Mouse (Mus musculus): ENCODE data around the gene Kif21a. TPM values are rescaled to one million over a fixed set of nuclear protein-coding genes. Genes with fewer than 3 reads are reported as not detected.

Kif21a gene
- total RNA-seq (2021) = 10 to 100 TPM; 67.8 to 68.5 TPM

- peak; percentile 56 to 81 for DNase-seq (ENCODE audit: extremely low spot score in 1 of 2, low spot score in 2 of 2)
- intact Hi-C loops (cut with DNase I) = loop anchor here (5.0 to 10.0 kb wide), 2 partner anchors 52 to 105 kb away; no protein-coding TSS in a partner anchor
Observed at GRCm38 (mm10) chr15:91049496-91050441, at the start of gene Kif21a. Kif21a (minus strand) TSS chr15:91049948.

GRCm38 (mm10) chr15:91096606-91097005, 46.9 kb upstream of the Kif21a start:
- intact Hi-C loops (cut with DNase I) = no loop called here
- DNase-seq (ENCODE audit: extremely low spot score in 1 of 2, low spot score in 2 of 2) = no peak

- intact Hi-C loops (cut with DNase I) = no loop called here
- no peak for DNase-seq (ENCODE audit: extremely low spot score in 1 of 2, low spot score in 2 of 2)
Observed at GRCm38 (mm10) chr15:91089427-91089826, 39.7 kb upstream of the Kif21a start.

- intact Hi-C loops (cut with DNase I) = no loop called here
- no peak for DNase-seq (ENCODE audit: extremely low spot score in 1 of 2, low spot score in 2 of 2)
Observed at GRCm38 (mm10) chr15:91088071-91088470, 38.3 kb upstream of the Kif21a start.

GRCm38 (mm10) chr15:91077457-91078410, 28.0 kb upstream of the Kif21a start:
- intact Hi-C loops (cut with DNase I) = no loop called here
- no peak for DNase-seq (ENCODE audit: extremely low spot score in 1 of 2, low spot score in 2 of 2)

GRCm38 (mm10) chr15:91072440-91072839, 22.7 kb upstream of the Kif21a start:
- no peak for DNase-seq (ENCODE audit: extremely low spot score in 1 of 2, low spot score in 2 of 2)

GRCm38 (mm10) chr15:91064310-91064826, 14.6 kb upstream of the Kif21a start:
- intact Hi-C loops (cut with DNase I) = no loop called here

More at GRCm38 (mm10) chr15:91072440-91072839, 22.7 kb upstream of the Kif21a start:
- intact Hi-C loops (cut with DNase I) = no loop called here

GRCm38 (mm10) chr15:91063845-91064244, 14.1 kb upstream of the Kif21a start:
- intact Hi-C loops (cut with DNase I) = no loop called here
- no peak for DNase-seq (ENCODE audit: extremely low spot score in 1 of 2, low spot score in 2 of 2)

More at GRCm38 (mm10) chr15:91064310-91064826, 14.6 kb upstream of the Kif21a start:
- DNase-seq (ENCODE audit: extremely low spot score in 1 of 2, low spot score in 2 of 2) = no peak

GRCm38 (mm10) chr15:91056866-91057342, 7.2 kb upstream of the Kif21a start:
- no peak for DNase-seq (ENCODE audit: extremely low spot score in 1 of 2, low spot score in 2 of 2)
- intact Hi-C loops (cut with DNase I) = loop anchor here (10.0 kb wide), 1 partner anchor 98 kb away; no protein-coding TSS in a partner anchor

GRCm38 (mm10) chr15:91056176-91056865, 6.6 kb upstream of the Kif21a start:
- peak in 1 of 2 experiments; percentile 31 for DNase-seq (ENCODE audit: extremely low spot score in 1 of 2, low spot score in 2 of 2)

GRCm38 (mm10) chr15:91048951-91049495, 725 bp downstream of the Kif21a start:
- DNase-seq (ENCODE audit: extremely low spot score in 1 of 2, low spot score in 2 of 2) = no peak
- intact Hi-C loops (cut with DNase I) = loop anchor here (5.0 kb wide), 1 partner anchor 52 kb away; no protein-coding TSS in a partner anchor

More at GRCm38 (mm10) chr15:91056176-91056865, 6.6 kb upstream of the Kif21a start:
- intact Hi-C loops (cut with DNase I) = loop anchor here (10.0 kb wide), 1 partner anchor 98 kb away; no protein-coding TSS in a partner anchor

GRCm38 (mm10) chr15:91047627-91048026, 2.1 kb downstream of the Kif21a start:
- DNase-seq (ENCODE audit: extremely low spot score in 1 of 2, low spot score in 2 of 2) = no peak

GRCm38 (mm10) chr15:91046506-91046905, 3.2 kb downstream of the Kif21a start:
- no peak for DNase-seq (ENCODE audit: extremely low spot score in 1 of 2, low spot score in 2 of 2)
- intact Hi-C loops (cut with DNase I) = loop anchor here (5.0 kb wide), 1 partner anchor 49 kb away; no protein-coding TSS in a partner anchor

More at GRCm38 (mm10) chr15:91047627-91048026, 2.1 kb downstream of the Kif21a start:
- intact Hi-C loops (cut with DNase I) = loop anchor here (5.0 kb wide), 1 partner anchor 50 kb away; no protein-coding TSS in a partner anchor

- intact Hi-C loops (cut with DNase I) = no loop called here
- no peak for DNase-seq (ENCODE audit: extremely low spot score in 1 of 2, low spot score in 2 of 2)
Observed at GRCm38 (mm10) chr15:91043263-91043662, 6.5 kb downstream of the Kif21a start.

- intact Hi-C loops (cut with DNase I) = no loop called here
- DNase-seq (ENCODE audit: extremely low spot score in 1 of 2, low spot score in 2 of 2) = no peak
Observed at GRCm38 (mm10) chr15:91038860-91039259, 10.9 kb downstream of the Kif21a start.

- DNase-seq (ENCODE audit: extremely low spot score in 1 of 2, low spot score in 2 of 2) = no peak
Observed at GRCm38 (mm10) chr15:91034090-91034489, 15.7 kb downstream of the Kif21a start.

GRCm38 (mm10) chr15:91033529-91033928, 16.2 kb downstream of the Kif21a start:
- intact Hi-C loops (cut with DNase I) = no loop called here
- no peak for DNase-seq (ENCODE audit: extremely low spot score in 1 of 2, low spot score in 2 of 2)

More at GRCm38 (mm10) chr15:91034090-91034489, 15.7 kb downstream of the Kif21a start:
- intact Hi-C loops (cut with DNase I) = no loop called here

Data from left cerebral cortex, postnatal 10 days (tissue).